Mouse (Mus musculus) hindbrain, embryonic 14.5 days (tissue): ENCODE results near the gene Abcc3. TPM values are rescaled to one million over a fixed set of nuclear protein-coding genes. Genes with fewer than 3 reads are reported as not detected.

Experiments
- ATAC-seq: fragments of 200-750 bp; cut with Nextera tagmentation; 2 replicates; pipeline ENCODE4 v1.8.0; 2017; ENCODE audit warnings: moderate number of reproducible peaks, mild to moderate bottlenecking, moderate TSS enrichment, moderate library complexity; ENCODE audit not compliant: low FRiP score
- DNase-seq: peaks from one replicate; pipeline ENCODE4 v3.0.0-alpha.2; 2015; ENCODE audit warnings: low spot score
- H3K27ac ChIP-seq: fragments of 300-500 bp; sonication (generic); 2 replicates; pipeline ENCODE4 v1.5.1; 2014; ENCODE audit warnings: mild to moderate bottlenecking, moderate library complexity
- H3K27me3 ChIP-seq: fragments of 300-500 bp; sonication (generic); 2 replicates; pipeline ENCODE4 v1.6.1; 2014; ENCODE audit warnings: mild to moderate bottlenecking, low read length, mixed read lengths; ENCODE audit not compliant: control insufficient read depth, insufficient read depth
- H3K36me3 ChIP-seq: fragments of 300-500 bp; sonication (generic); replicated peaks from 2 replicates; pipeline ENCODE4 v1.6.1; 2014; ENCODE audit not compliant: control insufficient read depth, insufficient read depth
- H3K4me1 ChIP-seq: fragments of 300-500 bp; sonication (generic); replicated peaks from 2 replicates; pipeline ENCODE4 v1.6.1; 2014; ENCODE audit warnings: antibody characterized with exemption, low read length, mixed read lengths; ENCODE audit not compliant: control insufficient read depth, insufficient read depth
- H3K4me2 ChIP-seq: fragments of 300-500 bp; sonication (generic); replicated peaks from 2 replicates; pipeline ENCODE4 v1.6.1; 2014; ENCODE audit warnings: mild to moderate bottlenecking, moderate library complexity
- H3K4me3 ChIP-seq: fragments of 300-500 bp; sonication (generic); replicated peaks from 2 replicates; pipeline ENCODE4 v1.5.1; 2014; ENCODE audit warnings: mild to moderate bottlenecking, low read length
- H3K9ac ChIP-seq: fragments of 300-500 bp; sonication (generic); 2 replicates; pipeline ENCODE4 v1.6.1; 2014
- H3K9me3 ChIP-seq: fragments of 300-500 bp; sonication (generic); 2 replicates; pipeline ENCODE4 v1.6.1; 2016; ENCODE audit warnings: low read length; ENCODE audit not compliant: control insufficient read depth
- WGBS: fragments of 180-500 bp; shearing (Covaris S2); extraction: QIAGEN DNeasy Blood & Tissue Kit; methylation state at CpG from one replicate; pipeline ENCODE4 v1.1.7; 2014; 5-methylcytosine and 5-hydroxymethylcytosine counted together
- polyA plus RNA-seq: library from polyadenylated mRNA; unstranded; fragments of >200 nt; fragmentation: Nextera tagmentation; extraction: Ambion mirVana; gene quantifications from 2 replicates; pipeline ENCODE4 v1.2.1, GENCODE M21; 2014

Abcc3 gene
- polyA plus RNA-seq, 1 experiment from 2014 or later = 1.1 TPM

GRCm38 (mm10) chr11:94423855-94424254, 31.1 kb upstream of the Abcc3 start:
- H3K36me3 ChIP-seq = peaks cover 41% of the 10 kb centered on the region
- H3K4me2 ChIP-seq = no peak overlapping the region
- no peak overlapping the region for H3K9ac ChIP-seq
- no peak for DNase-seq
- no peak for ATAC-seq
- no peaks in the 10 kb centered on the region for H3K27me3 ChIP-seq
- H3K9me3 ChIP-seq = no peaks in the 10 kb centered on the region
- H3K4me3 ChIP-seq = no peak overlapping the region
- WGBS = 51% methylated on average over 5 of the region's 5 CpGs
- peaks cover 15% of the 10 kb centered on the region for H3K4me1 ChIP-seq
- H3K27ac ChIP-seq = no peak overlapping the region

- Histone ChIP-seq H3K9ac (no peak overlapping the region), H3K4me1 (no peaks in the 10 kb centered on the region), H3K9me3 (no peaks in the 10 kb centered on the region), H3K27ac (no peak overlapping the region), H3K4me2 (no peak overlapping the region), H3K4me3 (no peak overlapping the region), H3K36me3 (peaks cover 50% of the 10 kb centered on the region), H3K27me3 (0 out of 2 replicates have a peak, but pooled peaks cover 4% of the 10 kb centered on the region)
- no peak for DNase-seq
- 63% methylated on average over 6 of the region's 6 CpGs for WGBS
- no peak for ATAC-seq
These were observed 28.2 kb upstream of the Abcc3 start for GRCm38 (mm10) chr11:94420991-94421390.

GRCm38 (mm10) chr11:94420325-94420724, 27.5 kb upstream of the Abcc3 start:
- ATAC-seq = no peak
- WGBS = 28% methylated on average over 7 of the region's 7 CpGs
- no peak overlapping the region for H3K9ac ChIP-seq
- H3K4me2 ChIP-seq = no peak overlapping the region
- peak; percentile 67 for DNase-seq
- H3K4me1 ChIP-seq = no peaks in the 10 kb centered on the region; the same call in none of the 2 replicates
- H3K27ac ChIP-seq = no peak overlapping the region; the same call in 1 of the 2 replicates
- no peaks in the 10 kb centered on the region for H3K9me3 ChIP-seq
- H3K27me3 ChIP-seq = 0 out of 2 replicates have a peak, but pooled peaks cover 4% of the 10 kb centered on the region
- peaks cover 54% of the 10 kb centered on the region for H3K36me3 ChIP-seq
- no peak overlapping the region for H3K4me3 ChIP-seq

GRCm38 (mm10) chr11:94419004-94419727, 26.4 kb upstream of the Abcc3 start:
- Histone ChIP-seq H3K9me3 (no peaks in the 10 kb centered on the region), H3K27me3 (0 out of 2 replicates have a peak, but pooled peaks cover 4% of the 10 kb centered on the region), H3K4me2 (no peak overlapping the region), H3K36me3 (peaks cover 55% of the 10 kb centered on the region), H3K9ac (no peak overlapping the region), H3K27ac (no peak overlapping the region), H3K4me1 (peaks cover 9% of the 10 kb centered on the region), H3K4me3 (no peak overlapping the region)
- no peak for ATAC-seq
- DNase-seq = no peak
- 60% methylated on average over 10 of the region's 10 CpGs for WGBS

- no peak for ATAC-seq
- H3K4me1 ChIP-seq = peaks cover 25% of the 10 kb centered on the region
These were observed 21.2 kb upstream of the Abcc3 start for GRCm38 (mm10) chr11:94414042-94414441.

GRCm38 (mm10) chr11:94413516-94413915, 20.7 kb upstream of the Abcc3 start:
- H3K27ac ChIP-seq = peak overlapping the region; percentile 74
- H3K9me3 ChIP-seq = no peaks in the 10 kb centered on the region
- H3K9ac ChIP-seq = peak overlapping the region; percentile 31; the same call in 1 of the 2 replicates
- peak overlapping the region; percentile 29 for H3K4me2 ChIP-seq
- DNase-seq (peak; percentile 68), ATAC-seq (peak; percentile 50)
- H3K27me3 ChIP-seq = 0 out of 2 replicates have a peak, but pooled peaks cover 4% of the 10 kb centered on the region
- 14% methylated on average over 8 of the region's 8 CpGs for WGBS
- H3K4me3 ChIP-seq = no peak overlapping the region
- H3K36me3 ChIP-seq = peaks cover 62% of the 10 kb centered on the region
- peaks cover 29% of the 10 kb centered on the region for H3K4me1 ChIP-seq

More at GRCm38 (mm10) chr11:94414042-94414441, 21.2 kb upstream of the Abcc3 start:
- Histone ChIP-seq H3K4me3 (no peak overlapping the region), H3K27me3 (0 out of 2 replicates have a peak, but pooled peaks cover 4% of the 10 kb centered on the region), H3K36me3 (peaks cover 61% of the 10 kb centered on the region), H3K4me2 (no peak overlapping the region), H3K9ac (0 out of 2 replicates have a peak overlapping the region, but pooled peaks have one; percentile 31), H3K27ac (peak overlapping the region; percentile 74), H3K9me3 (no peaks in the 10 kb centered on the region)
- 49% methylated on average over 4 of the region's 4 CpGs for WGBS
- DNase-seq = no peak

GRCm38 (mm10) chr11:94412998-94413469, 20.2 kb upstream of the Abcc3 start:
- WGBS = 16% methylated on average over 10 of the region's 10 CpGs
- Histone ChIP-seq H3K27ac (peak overlapping the region; percentile 74), H3K4me3 (no peak overlapping the region), H3K4me1 (peaks cover 31% of the 10 kb centered on the region), H3K27me3 (0 out of 2 replicates have a peak, but pooled peaks cover 4% of the 10 kb centered on the region), H3K36me3 (peaks cover 57% of the 10 kb centered on the region), H3K9ac (peak overlapping the region; percentile 31; the same call in 1 of the 2 replicates), H3K4me2 (peak overlapping the region; percentile 29), H3K9me3 (no peaks in the 10 kb centered on the region)
- no peak for DNase-seq
- peak; percentile 57 for ATAC-seq

- H3K4me2 ChIP-seq = peak overlapping the region; percentile 29; the same call in 1 of the 2 replicates
- WGBS = 54% methylated on average over 2 of the region's 2 CpGs
- peak overlapping the region; percentile 74 for H3K27ac ChIP-seq
- 0 out of 2 replicates have a peak, but pooled peaks cover 4% of the 10 kb centered on the region for H3K27me3 ChIP-seq
- DNase-seq (no peak), ATAC-seq (no peak)
- peaks cover 35% of the 10 kb centered on the region for H3K4me1 ChIP-seq
- H3K36me3 ChIP-seq = peaks cover 54% of the 10 kb centered on the region
- H3K9ac ChIP-seq = no peak overlapping the region
- no peak overlapping the region for H3K4me3 ChIP-seq
- no peaks in the 10 kb centered on the region for H3K9me3 ChIP-seq
These were observed 19.8 kb upstream of the Abcc3 start for GRCm38 (mm10) chr11:94412562-94412961.

GRCm38 (mm10) chr11:94407803-94408321, 15.1 kb upstream of the Abcc3 start:
- peaks cover 27% of the 10 kb centered on the region for H3K36me3 ChIP-seq
- 18% methylated on average over 11 of the region's 11 CpGs for WGBS
- 0 out of 2 replicates have a peak overlapping the region, but pooled peaks have one; percentile 1 for H3K9ac ChIP-seq
- H3K4me2 ChIP-seq = no peak overlapping the region
- H3K27ac ChIP-seq = peak overlapping the region; percentile 79
- ATAC-seq = peak; percentile 46
- H3K4me3 ChIP-seq = no peak overlapping the region
- H3K4me1 ChIP-seq = peaks cover 29% of the 10 kb centered on the region
- H3K27me3 ChIP-seq = no peaks in the 10 kb centered on the region
- H3K9me3 ChIP-seq = no peaks in the 10 kb centered on the region
- peak; percentile 58 for DNase-seq
